Mouse (Mus musculus) MEL (cell line): ENCODE data around the gene 1700003H04Rik.

Experiments used
- CTCF ChIP-seq, 3 experiments: IDR thresholded peaks in 2 of 3; conservative IDR thresholded peaks in 1 of 3; 2 replicates each; pipeline ENCODE4 v1.5.1; 2011 to 2012; ENCODE audit warnings: low read length in 3 of 3, low read depth in 2 of 3, mild to moderate bottlenecking in 2 of 3, improper control_type of control experiment in 1 of 3, inconsistent platforms in 1 of 3, mixed read lengths in 1 of 3, moderate library complexity in 1 of 3; ENCODE audit not compliant: control insufficient read depth in 1 of 3, insufficient read depth in 1 of 3, poor library complexity in 1 of 3, severe bottlenecking in 1 of 3
- MAZ ChIP-seq: IDR thresholded peaks from 2 replicates; pipeline ENCODE4 v1.6.1; 2012; ENCODE audit warnings: low read depth, mild to moderate bottlenecking, inconsistent platforms, low read length, improper control_type of control experiment
- POLR2A ChIP-seq, 2 experiments: IDR thresholded peaks; 2 replicates each; pipeline ENCODE4 v1.6.1; 2011 to 2012; ENCODE audit warnings: low read length in 2 of 2, mild to moderate bottlenecking in 2 of 2, control low read depth in 1 of 2, improper control_type of control experiment in 1 of 2, low read depth in 1 of 2, moderate library complexity in 1 of 2; ENCODE audit not compliant: control insufficient read depth in 1 of 2, insufficient read depth in 1 of 2, poor library complexity in 1 of 2
- TCF12 ChIP-seq: IDR thresholded peaks from 2 replicates; pipeline ENCODE4 v1.6.1; 2014; ENCODE audit warnings: low read depth, mild to moderate bottlenecking, inconsistent platforms, low read length, improper control_type of control experiment, moderate library complexity
- USF2 ChIP-seq, 2 experiments: IDR thresholded peaks; 2 replicates each; pipeline ENCODE4 v1.6.1; 2011 to 2012; ENCODE audit warnings: improper control_type of control experiment in 2 of 2, low read length in 2 of 2, borderline replicate concordance in 1 of 2, inconsistent platforms in 1 of 2, low read depth in 1 of 2, mild to moderate bottlenecking in 1 of 2; ENCODE audit not compliant: insufficient read depth in 1 of 2
- ZC3H11A ChIP-seq: IDR thresholded peaks from 2 replicates; pipeline ENCODE4 v1.6.1; 2012; ENCODE audit warnings: low read depth, mild to moderate bottlenecking, inconsistent platforms, low read length, improper control_type of control experiment
- ZNF384 ChIP-seq: IDR thresholded peaks from 2 replicates; pipeline ENCODE4 v1.6.1; 2012; ENCODE audit warnings: low read depth, mild to moderate bottlenecking, inconsistent platforms, low read length, improper control_type of control experiment

DNA sequence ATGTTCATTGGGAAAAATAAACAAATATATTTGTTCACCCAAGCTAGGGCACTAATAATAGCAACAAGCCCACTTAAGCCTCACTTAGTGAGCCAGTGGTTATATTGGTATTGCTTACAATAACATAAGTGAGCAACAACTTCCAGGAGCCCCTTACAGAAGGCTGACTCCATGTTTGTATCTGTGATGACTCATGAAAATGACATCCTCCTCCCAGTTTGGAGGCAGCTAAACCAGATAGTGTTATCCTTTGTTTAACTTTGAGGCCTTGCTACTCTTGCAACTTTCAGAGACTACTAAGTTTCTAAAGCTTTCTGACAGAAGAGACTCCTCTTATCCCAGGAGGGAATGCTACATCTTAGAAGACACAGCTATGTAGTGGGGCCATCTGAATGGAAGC is 16.9 kb upstream of the 1700003H04Rik start:
- TF ChIP-seq CTCF (IDR thresholded peaks at IDR 0.05 in 2 of 3, conservative IDR thresholded peaks at IDR 0.05 in 1 of 3; ENCODE audit: control insufficient read depth in 1 of 3, insufficient read depth in 1 of 3, low read depth in 2 of 3, low read length in 3 of 3, poor library complexity in 1 of 3, severe bottlenecking in 1 of 3) (no peak), ZNF384 (no peak), TCF12 (no peak), MAZ (no peak), POLR2A (IDR thresholded peaks at IDR 0.05; ENCODE audit: control insufficient read depth in 1 of 2, insufficient read depth in 1 of 2, low read depth in 1 of 2, low read length in 2 of 2, poor library complexity in 1 of 2) (no peak), ZC3H11A (no peak), USF2 (IDR thresholded peaks at IDR 0.05; ENCODE audit: borderline replicate concordance in 1 of 2, insufficient read depth in 1 of 2, low read depth in 1 of 2, low read length in 2 of 2) (no peak)
